Mouse (Mus musculus) heart, embryonic 16.5 days (tissue): ENCODE results near the gene Scrg1. TPM values are rescaled to one million over a fixed set of nuclear protein-coding genes. Genes with fewer than 3 reads are reported as not detected.
"Not testable (repeated sequence)": the region's sequence is repeated elsewhere in the genome, so short reads cannot be mapped to it uniquely, and the experiment has no call there.

ENCODE experiments used
- ATAC-seq: fragments of 200-750 bp; cut with Nextera tagmentation; replicated peaks from 2 replicates; pipeline ENCODE4 v1.8.0; 2017; ENCODE audit warnings: moderate number of reproducible peaks; ENCODE audit not compliant: insufficient read depth, low FRiP score; ENCODE audit errors: extremely low read depth
- H3K27ac ChIP-seq: fragments of 300-500 bp; sonication (generic); 2 replicates; pipeline ENCODE4 v1.5.1; 2014; ENCODE audit warnings: mild to moderate bottlenecking, low read length, control low read depth, moderate library complexity
- H3K27me3 ChIP-seq: fragments of 300-500 bp; sonication (generic); 2 replicates; pipeline ENCODE4 v1.6.1; 2014; ENCODE audit warnings: low read length, mixed read lengths; ENCODE audit not compliant: control insufficient read depth, insufficient read depth
- H3K36me3 ChIP-seq: fragments of 300-500 bp; sonication (generic); 2 replicates; pipeline ENCODE4 v1.6.1; 2014; ENCODE audit not compliant: control insufficient read depth, insufficient read depth
- H3K4me1 ChIP-seq: fragments of 300-500 bp; sonication (generic); 2 replicates; pipeline ENCODE4 v1.6.1; 2014; ENCODE audit warnings: low read length, mixed read lengths; ENCODE audit not compliant: control insufficient read depth, insufficient read depth
- H3K4me2 ChIP-seq: fragments of 300-500 bp; sonication (generic); 2 replicates; pipeline ENCODE4 v1.6.1; 2014; ENCODE audit warnings: low read depth, mild to moderate bottlenecking, control low read depth, low read length
- H3K4me3 ChIP-seq: fragments of 300-500 bp; sonication (generic); 2 replicates; pipeline ENCODE4 v1.5.1; 2014; ENCODE audit warnings: mild to moderate bottlenecking, control low read depth, low read length
- H3K9ac ChIP-seq: fragments of 300-500 bp; sonication (generic); 2 replicates; pipeline ENCODE4 v1.6.1; 2014; ENCODE audit warnings: low read length, control low read depth
- H3K9me3 ChIP-seq: fragments of 300-500 bp; sonication (generic); replicated peaks from 2 replicates; pipeline ENCODE4 v1.6.1; 2016; ENCODE audit warnings: low read length; ENCODE audit not compliant: control insufficient read depth
- WGBS: fragments of 180-500 bp; shearing (Covaris S2); extraction: QIAGEN DNeasy Blood & Tissue Kit; methylation state at CpG from one replicate; pipeline ENCODE4 v1.1.7; 2014; 5-methylcytosine and 5-hydroxymethylcytosine counted together
- polyA plus RNA-seq: library from polyadenylated mRNA; unstranded; fragments of >200 nt; fragmentation: Nextera tagmentation; extraction: Ambion mirVana; gene quantifications from 2 replicates; pipeline ENCODE4 v1.2.1, GENCODE M21; 2015

The Scrg1 gene
- polyA plus RNA-seq, 1 experiment from 2014 or later: 1.3 TPM

DNA sequence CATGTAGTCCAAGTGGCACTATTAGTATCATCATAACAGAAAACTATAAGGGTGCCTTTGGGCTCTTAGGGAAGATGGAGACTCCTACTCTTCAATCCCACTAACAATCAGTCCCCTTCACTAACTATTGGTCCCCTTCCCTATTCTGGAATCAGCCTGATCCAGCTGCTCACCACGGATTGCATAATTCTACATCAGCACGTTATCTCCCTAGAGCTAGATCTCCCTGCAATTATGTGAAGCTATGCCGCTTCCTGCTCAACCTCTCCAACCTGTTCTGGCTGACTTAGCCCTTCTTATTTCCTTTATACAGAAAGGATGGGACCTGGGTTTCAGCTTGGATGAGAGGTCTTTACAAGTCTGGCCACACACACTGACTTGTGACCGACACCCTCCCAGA is 12.4 kb upstream of the Scrg1 start:
- 77% methylated on average over 4 of the region's 4 CpGs for WGBS
- H3K9ac ChIP-seq: no peak overlapping the region
- no peaks in the 10 kb centered on the region for H3K27me3 ChIP-seq
- ATAC-seq: no peak
- no peak overlapping the region for H3K27ac ChIP-seq
- H3K4me3 ChIP-seq: no peak overlapping the region
- H3K4me1 ChIP-seq: no peaks in the 10 kb centered on the region
- no peaks in the 10 kb centered on the region for H3K36me3 ChIP-seq
- H3K4me2 ChIP-seq: no peak overlapping the region
- peaks cover 1% of the 10 kb centered on the region; the same call in 1 of the 2 replicates for H3K9me3 ChIP-seq

DNA sequence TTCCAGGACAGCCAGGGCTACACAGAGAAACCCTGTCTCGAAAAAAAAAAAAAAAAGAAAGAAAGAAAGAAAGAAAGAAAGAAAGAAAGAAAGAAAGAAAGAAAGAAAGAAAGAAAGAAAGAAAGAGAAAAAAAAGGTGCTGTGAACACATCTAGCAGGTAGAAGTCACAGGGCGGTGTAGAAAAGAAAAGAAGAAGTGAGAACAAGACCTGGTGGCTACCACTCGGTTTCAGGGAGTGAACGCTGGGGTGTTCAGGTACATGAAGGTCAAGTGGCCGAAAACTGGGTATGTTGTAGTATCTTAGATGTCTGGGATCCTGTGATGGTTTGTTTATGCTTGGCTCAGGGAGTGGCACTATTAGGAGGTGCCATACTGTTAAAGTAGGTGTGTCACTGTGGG is 9.8 kb upstream of the Scrg1 start:
- H3K9me3 ChIP-seq, H3K4me2 ChIP-seq, ATAC-seq, H3K9ac ChIP-seq, H3K4me3 ChIP-seq, H3K27me3 ChIP-seq, H3K27ac ChIP-seq, H3K4me1 ChIP-seq, H3K36me3 ChIP-seq: not testable (repeated sequence)
- 84% methylated on average over 4 of the region's 5 CpGs for WGBS

DNA sequence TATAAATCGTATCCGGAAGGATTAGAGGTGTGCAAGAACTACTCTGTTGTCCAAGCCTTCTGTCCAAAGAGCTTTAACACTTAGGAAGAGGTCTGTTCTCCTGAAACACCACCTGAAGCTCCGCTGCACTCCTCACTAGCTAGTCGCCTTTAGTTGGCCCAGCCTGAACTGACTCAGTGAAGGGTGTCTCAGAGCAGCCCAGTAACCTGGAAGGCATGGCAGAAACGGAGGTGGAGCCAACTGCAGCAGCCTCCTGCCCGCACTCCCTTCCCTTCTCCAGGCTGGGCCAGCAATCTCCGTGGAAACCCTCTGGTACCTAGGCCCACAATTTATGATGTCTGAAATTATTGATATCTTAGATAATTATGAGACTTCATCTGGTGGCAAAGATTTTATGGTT is 5.0 kb upstream of the Scrg1 start:
- no peaks in the 10 kb centered on the region for H3K27me3 ChIP-seq
- WGBS: 77% methylated on average over 7 of the region's 7 CpGs
- H3K36me3 ChIP-seq: no peaks in the 10 kb centered on the region
- H3K9me3 ChIP-seq: peaks cover 8% of the 10 kb centered on the region
- ATAC-seq: no peak
- H3K4me1 ChIP-seq: no peaks in the 10 kb centered on the region
- H3K27ac ChIP-seq: no peak overlapping the region
- no peak overlapping the region for H3K9ac ChIP-seq
- H3K4me3 ChIP-seq: no peak overlapping the region
- no peak overlapping the region for H3K4me2 ChIP-seq

DNA sequence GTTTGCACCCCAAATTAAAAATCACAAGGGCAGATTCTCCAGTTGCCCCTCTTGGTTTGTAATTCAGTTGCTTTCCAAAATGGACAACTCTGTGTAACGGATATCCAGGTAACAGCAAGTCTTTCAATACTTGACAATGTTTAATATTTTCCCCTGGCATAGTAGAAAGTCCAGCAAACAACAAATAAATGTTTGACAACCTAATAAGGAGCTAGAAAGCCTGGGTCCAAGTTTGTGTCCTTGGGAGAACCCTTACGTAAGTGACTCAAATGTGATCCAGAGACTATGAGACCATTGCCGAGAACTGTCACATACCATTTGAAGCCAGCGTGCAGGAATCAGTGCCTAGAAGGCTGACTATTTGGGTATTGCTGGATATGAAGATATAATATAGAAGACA is 3.8 kb upstream of the Scrg1 start:
- no peak overlapping the region for H3K4me3 ChIP-seq
- 94% methylated on average over 4 of the region's 4 CpGs for WGBS
- H3K4me2 ChIP-seq: no peak overlapping the region
- H3K9me3 ChIP-seq: peaks cover 8% of the 10 kb centered on the region
- H3K27ac ChIP-seq: no peak overlapping the region
- no peak for ATAC-seq
- no peaks in the 10 kb centered on the region for H3K4me1 ChIP-seq
- no peaks in the 10 kb centered on the region for H3K36me3 ChIP-seq
- H3K9ac ChIP-seq: no peak overlapping the region
- no peaks in the 10 kb centered on the region for H3K27me3 ChIP-seq

DNA sequence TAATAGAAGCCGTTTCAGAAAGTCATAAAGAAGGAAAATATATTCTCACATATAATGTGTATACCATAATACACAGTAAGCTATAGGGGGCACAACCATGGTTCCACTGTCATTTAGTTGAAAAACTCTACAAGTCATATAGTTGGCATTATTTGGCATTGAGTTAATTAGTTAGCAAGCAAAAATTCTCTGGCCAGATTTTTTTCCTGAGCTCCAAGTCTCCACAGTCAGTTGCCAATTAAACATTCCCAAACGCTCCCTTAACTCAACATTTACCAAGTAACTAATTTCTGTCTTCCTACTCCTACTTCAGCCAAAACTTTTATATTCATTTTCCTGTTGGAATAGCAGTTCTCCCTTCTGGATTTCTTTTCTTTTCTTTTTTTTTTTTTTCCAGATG is 2.4 kb upstream of the Scrg1 start:
- no peak for ATAC-seq
- no peak overlapping the region for H3K27ac ChIP-seq

DNA sequence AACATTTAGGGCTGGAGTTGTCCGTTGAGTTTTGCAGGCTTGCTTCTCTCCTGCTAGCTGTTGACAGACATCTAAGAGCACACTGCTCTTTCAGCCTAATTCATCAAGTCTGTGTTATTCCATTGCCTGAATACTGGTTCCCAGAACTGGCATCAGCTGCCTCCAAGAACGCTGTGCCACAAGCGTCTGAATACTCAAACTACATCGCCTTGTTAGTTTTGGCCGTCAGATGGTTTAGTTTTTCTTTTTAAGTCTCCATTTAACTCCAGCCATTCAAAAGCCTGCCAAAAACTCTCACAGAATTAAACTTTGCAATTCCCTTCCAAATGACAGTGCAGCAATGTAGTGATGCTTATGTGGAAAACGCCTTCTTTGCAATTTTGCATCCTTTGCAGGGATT is 1.4 kb downstream of the Scrg1 start:
- 60% methylated on average over 6 of the region's 6 CpGs for WGBS
- no peak overlapping the region; the same call in 1 of the 2 replicates for H3K4me2 ChIP-seq

More for the DNA sequence above, 2.4 kb upstream of the Scrg1 start:
- H3K36me3 ChIP-seq: no peaks in the 10 kb centered on the region
- no peak overlapping the region for H3K9ac ChIP-seq
- H3K4me1 ChIP-seq: no peaks in the 10 kb centered on the region; the same call in 1 of the 2 replicates
- WGBS: 86% methylated on average over 2 of the region's 2 CpGs
- no peak overlapping the region for H3K4me3 ChIP-seq
- peaks cover 6% of the 10 kb centered on the region for H3K9me3 ChIP-seq
- H3K4me2 ChIP-seq: no peak overlapping the region
- H3K27me3 ChIP-seq: no peaks in the 10 kb centered on the region

DNA sequence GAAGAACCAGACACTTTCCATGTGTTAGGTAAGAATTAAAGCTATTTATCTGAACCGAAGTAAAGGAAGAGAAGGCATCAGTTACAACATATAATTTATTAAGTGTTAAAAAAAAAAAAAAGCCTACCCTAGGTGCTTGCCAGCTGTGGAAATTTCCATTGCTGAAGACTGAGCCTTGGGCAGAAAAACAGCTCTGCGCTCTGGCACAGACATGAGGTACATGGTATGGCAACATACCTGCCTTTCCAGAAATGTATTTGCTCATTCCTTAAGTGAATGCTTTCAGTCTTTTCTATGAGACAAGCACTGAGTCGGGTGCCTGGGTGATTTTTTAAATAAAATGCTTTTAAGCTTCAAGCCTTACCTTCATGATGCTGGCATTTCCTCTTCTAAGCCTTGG is 2.2 kb downstream of the Scrg1 start:
- Histone ChIP-seq H3K4me1 (no peaks in the 10 kb centered on the region; the same call in 1 of the 2 replicates), H3K4me3 (no peak overlapping the region), H3K9ac (no peak overlapping the region), H3K27ac (no peak overlapping the region), H3K4me2 (no peak overlapping the region), H3K9me3 (peaks cover 5% of the 10 kb centered on the region), H3K27me3 (no peaks in the 10 kb centered on the region), H3K36me3 (no peaks in the 10 kb centered on the region)
- no peak for ATAC-seq
- WGBS: 70% methylated on average over 3 of the region's 3 CpGs

More for the DNA sequence above, 1.4 kb downstream of the Scrg1 start:
- Histone ChIP-seq H3K9ac (no peak overlapping the region), H3K36me3 (no peaks in the 10 kb centered on the region), H3K27me3 (no peaks in the 10 kb centered on the region), H3K9me3 (peaks cover 5% of the 10 kb centered on the region), H3K4me3 (no peak overlapping the region), H3K4me1 (no peaks in the 10 kb centered on the region; the same call in 1 of the 2 replicates), H3K27ac (no peak overlapping the region)
- ATAC-seq: no peak

DNA sequence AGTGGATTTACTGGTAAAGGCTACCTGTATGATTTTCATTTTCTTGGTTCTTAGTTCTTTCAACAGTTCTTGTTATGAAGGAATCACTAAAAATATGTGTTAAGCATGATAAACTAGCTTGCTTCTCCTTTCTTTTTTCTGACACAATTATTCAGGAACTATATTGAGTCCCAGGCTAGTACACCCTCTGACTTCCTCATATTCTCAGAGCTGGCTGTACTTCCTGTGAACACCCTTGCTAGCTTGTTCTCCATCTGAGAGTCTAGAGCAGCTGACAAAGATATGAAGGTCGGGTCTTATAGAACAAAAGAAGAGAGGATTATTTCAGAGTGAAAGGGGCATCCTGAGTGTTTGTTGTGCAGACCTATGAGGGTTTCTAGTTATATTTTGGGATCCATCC is 7.1 kb downstream of the Scrg1 start:
- H3K4me2 ChIP-seq: no peak overlapping the region
- no peaks in the 10 kb centered on the region for H3K36me3 ChIP-seq
- no peaks in the 10 kb centered on the region for H3K27me3 ChIP-seq
- 31% methylated on average over 1 of the region's 1 CpGs for WGBS
- H3K4me3 ChIP-seq: no peak overlapping the region
- no peak overlapping the region for H3K9ac ChIP-seq
- H3K27ac ChIP-seq: no peak overlapping the region
- peaks cover 4% of the 10 kb centered on the region for H3K4me1 ChIP-seq
- H3K9me3 ChIP-seq: no peaks in the 10 kb centered on the region
- ATAC-seq: no peak

DNA sequence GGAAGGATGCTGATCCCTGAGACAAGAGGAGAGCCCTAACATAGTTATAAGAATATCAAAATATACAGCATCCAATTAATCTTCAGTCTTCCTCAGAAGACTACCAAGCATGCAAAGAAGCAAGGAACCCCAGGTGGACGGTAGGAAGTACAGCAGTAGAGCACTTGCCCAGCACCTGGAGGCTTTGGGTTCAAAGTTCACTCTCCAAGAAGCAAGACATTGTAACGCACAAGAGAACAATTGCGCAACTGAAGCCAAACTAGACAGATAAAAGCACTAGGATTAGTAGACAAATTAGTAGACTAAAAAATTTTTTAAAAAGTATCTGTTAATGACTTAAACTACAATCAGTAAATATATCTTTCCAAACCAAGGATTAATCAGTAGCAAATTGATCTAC is 8.0 kb downstream of the Scrg1 start:
- no peak overlapping the region for H3K9ac ChIP-seq
- H3K9me3 ChIP-seq: no peaks in the 10 kb centered on the region
- no peak overlapping the region for H3K4me2 ChIP-seq
- H3K36me3 ChIP-seq: no peaks in the 10 kb centered on the region
- no peak for ATAC-seq
- WGBS: 88% methylated on average over 3 of the region's 3 CpGs
- H3K27ac ChIP-seq: no peak overlapping the region
- no peaks in the 10 kb centered on the region for H3K27me3 ChIP-seq
- peaks cover 8% of the 10 kb centered on the region for H3K4me1 ChIP-seq
- H3K4me3 ChIP-seq: no peak overlapping the region
